Mouse (Mus musculus) kidney, adult 2 months (tissue): ENCODE results near the gene Sowaha.

Source experiments
- CTCF ChIP-seq: fragments of 200-500 bp; conservative IDR thresholded peaks from 2 replicates; pipeline ENCODE4 v1.5.1; 2011; ENCODE audit warnings: low read depth, mild to moderate bottlenecking, control low read depth, low read length, moderate library complexity, mixed read lengths; ENCODE audit not compliant: insufficient read depth, insufficient read length
- POLR2A ChIP-seq: fragments of 200-500 bp; IDR thresholded peaks from one replicate; pipeline ENCODE4 v1.6.1; 2011; ENCODE audit warnings: low read depth, low read length, control low read depth

- TF ChIP-seq POLR2A (no peak), CTCF (no peak)
These were observed 41.2 kb upstream of the Sowaha start for GRCm38 (mm10) chr11:53521120-53521820.
